Mouse (Mus musculus) hindbrain, postnatal 0 days (tissue): ENCODE data around the gene Tmem221. TPM values are rescaled to one million over a fixed set of nuclear protein-coding genes. Genes with fewer than 3 reads are reported as not detected.

ENCODE experiments used
- ATAC-seq: fragments of 200-750 bp; cut with Nextera tagmentation; 2 replicates; pipeline ENCODE4 v1.8.0; 2017; ENCODE audit warnings: mild to moderate bottlenecking, moderate TSS enrichment, moderate library complexity
- DNase-seq: peaks from one replicate; pipeline ENCODE4 v3.0.0-alpha.2; 2015; ENCODE audit warnings: low spot score
- H3K27ac ChIP-seq: fragments of 300-500 bp; sonication (generic); 2 replicates; pipeline ENCODE4 v1.5.1; 2014; ENCODE audit warnings: mild to moderate bottlenecking
- H3K27me3 ChIP-seq: fragments of 300-500 bp; sonication (generic); 2 replicates; pipeline ENCODE4 v1.6.1; 2014; ENCODE audit warnings: low read length, mixed read lengths; ENCODE audit not compliant: insufficient read depth
- H3K36me3 ChIP-seq: fragments of 300-500 bp; sonication (generic); 2 replicates; pipeline ENCODE4 v1.6.1; 2014; ENCODE audit warnings: low read length, mixed read lengths; ENCODE audit not compliant: insufficient read depth
- H3K4me1 ChIP-seq: fragments of 300-500 bp; sonication (generic); 2 replicates; pipeline ENCODE4 v1.6.1; 2014; ENCODE audit warnings: antibody characterized with exemption, low read length, mixed read lengths; ENCODE audit not compliant: insufficient read depth
- H3K4me2 ChIP-seq: fragments of 300-500 bp; sonication (generic); 2 replicates; pipeline ENCODE4 v1.6.1; 2014; ENCODE audit warnings: low read depth, mild to moderate bottlenecking, low read length, moderate library complexity, mixed read lengths
- H3K4me3 ChIP-seq: fragments of 300-500 bp; sonication (generic); 2 replicates; pipeline ENCODE4 v1.5.1; 2014; ENCODE audit warnings: low read length
- H3K9ac ChIP-seq: fragments of 300-500 bp; sonication (generic); replicated peaks from 2 replicates; pipeline ENCODE4 v1.6.1; 2014; ENCODE audit warnings: mild to moderate bottlenecking, low read length, moderate library complexity, mixed read lengths
- H3K9me3 ChIP-seq: fragments of 300-500 bp; sonication (generic); 2 replicates; pipeline ENCODE4 v1.6.1; 2016; ENCODE audit warnings: low read length, mixed read lengths
- CTCF ChIP-seq: IDR thresholded peaks from 2 replicates; pipeline ENCODE4 v1.5.1; 2016; ENCODE audit warnings: antibody characterized with exemption, control low read depth, low read depth
- WGBS: fragments of 180-500 bp; shearing (Covaris S2); extraction: QIAGEN DNeasy Blood & Tissue Kit; methylation state at CpG from one replicate; pipeline ENCODE4 v1.1.7; 2014; 5-methylcytosine and 5-hydroxymethylcytosine counted together
- polyA plus RNA-seq: library from polyadenylated mRNA; unstranded; fragments of >200 nt; fragmentation: Nextera tagmentation; extraction: Ambion mirVana; gene quantifications from 2 replicates; pipeline ENCODE4 v1.2.1, GENCODE M21; 2015
- total RNA-seq: library from RNA; depleted of rRNA; stranded (reverse); fragments of >200 nt; gene quantifications from 2 replicates; pipeline ENCODE4 v1.2.3, GENCODE M21; 2014

The Tmem221 gene
- total and polyA plus RNA-seq, 2 experiments from 2014 or later = 0.18 to 1.3 TPM

DNA sequence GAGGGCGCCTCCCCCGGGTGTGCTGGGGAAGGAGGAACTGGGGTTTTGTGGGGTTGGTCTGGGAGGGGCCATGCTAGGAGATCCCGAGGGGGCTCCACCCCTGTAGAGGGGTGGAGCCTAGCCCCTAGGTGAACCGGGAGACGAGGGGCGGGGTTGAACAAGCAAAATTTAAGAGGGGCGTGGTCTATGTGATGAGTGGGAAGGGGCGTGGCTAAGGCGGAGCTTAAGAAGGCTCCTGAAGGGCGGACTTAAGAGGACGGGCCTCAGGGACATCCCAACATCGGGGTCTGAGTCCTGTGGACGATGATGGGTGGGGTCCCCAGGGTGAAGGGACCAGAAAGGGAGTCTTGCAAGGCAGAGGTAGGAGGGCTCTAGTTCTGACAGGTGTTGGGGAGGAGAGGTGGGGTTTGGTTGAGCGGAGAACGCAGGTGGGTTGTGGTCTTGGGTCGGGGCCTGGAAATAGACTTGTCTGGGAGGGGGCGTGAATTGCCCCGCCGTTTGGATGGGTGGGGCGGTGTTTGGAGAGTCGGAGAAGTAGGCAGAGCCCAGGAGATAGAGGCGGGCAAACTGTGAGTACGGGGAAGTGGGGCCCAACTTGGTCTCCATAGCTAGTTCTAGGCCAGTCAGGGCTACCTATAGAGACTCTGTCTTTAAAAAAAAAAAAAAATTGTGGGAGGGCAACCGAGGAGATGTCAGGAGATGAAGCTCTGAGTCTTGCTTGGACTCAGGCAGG lies 453 bp upstream of the Tmem221 start:
- H3K27me3 ChIP-seq = peaks cover 61% of the 10 kb centered on the region
- H3K4me2 ChIP-seq = peak overlapping the region; percentile 49
- TF ChIP-seq CTCF = no peak
- H3K36me3 ChIP-seq = no peaks in the 10 kb centered on the region
- H3K9ac ChIP-seq = no peak overlapping the region
- no peak overlapping the region for H3K27ac ChIP-seq
- 3% methylated on average over 24 of the region's 24 CpGs for WGBS
- no peaks in the 10 kb centered on the region for H3K9me3 ChIP-seq
- DNase-seq = peak; percentile 41
- H3K4me3 ChIP-seq = peak overlapping the region; percentile 18
- 0 out of 2 replicates have a peak, but pooled peaks cover 2% of the 10 kb centered on the region for H3K4me1 ChIP-seq
- ATAC-seq = peak; percentile 30; the same call in 1 of the 2 replicates

- 92% methylated on average over 2 of the region's 2 CpGs for WGBS
- no peaks in the 10 kb centered on the region for H3K4me1 ChIP-seq
- no peak overlapping the region for H3K4me2 ChIP-seq
- ATAC-seq (no peak), DNase-seq (no peak)
- no peaks in the 10 kb centered on the region for H3K9me3 ChIP-seq
- H3K4me3 ChIP-seq = no peak overlapping the region
- no peak overlapping the region for H3K27ac ChIP-seq
- H3K27me3 ChIP-seq = peaks cover 37% of the 10 kb centered on the region
- H3K9ac ChIP-seq = no peak overlapping the region
- TF ChIP-seq CTCF = no peak
- no peaks in the 10 kb centered on the region for H3K36me3 ChIP-seq
These were observed 4.0 kb downstream of the Tmem221 start for GRCm38 (mm10) chr8:71554644-71555043.

DNA sequence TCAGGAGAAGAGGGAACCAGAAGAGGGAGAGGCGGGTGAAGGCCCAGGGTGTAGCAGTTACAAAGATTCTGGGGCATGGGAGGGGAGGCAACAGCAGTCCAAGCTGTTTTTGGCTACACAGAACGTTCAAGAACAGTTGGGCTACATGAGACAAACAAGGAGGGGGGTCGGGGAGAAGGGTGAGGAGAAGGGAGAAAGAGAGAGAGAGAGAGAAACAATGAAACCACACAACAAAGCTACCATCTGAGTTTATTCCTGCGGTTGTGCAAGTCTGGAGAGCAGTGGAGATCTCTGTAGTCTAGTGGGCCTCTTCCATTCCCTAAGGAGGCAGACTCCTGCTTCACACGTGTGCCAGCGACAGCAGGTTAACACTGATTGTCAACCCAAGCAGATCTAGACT lies 4.7 kb downstream of the Tmem221 start:
- WGBS = 64% methylated on average over 6 of the region's 6 CpGs
- Histone ChIP-seq H3K4me3 (no peak overlapping the region), H3K4me2 (no peak overlapping the region), H3K9me3 (no peaks in the 10 kb centered on the region), H3K4me1 (no peaks in the 10 kb centered on the region), H3K36me3 (no peaks in the 10 kb centered on the region), H3K9ac (no peak overlapping the region), H3K27ac (no peak overlapping the region), H3K27me3 (peaks cover 31% of the 10 kb centered on the region)
- no peak for TF ChIP-seq CTCF
- no peak for ATAC-seq
- DNase-seq = no peak

DNA sequence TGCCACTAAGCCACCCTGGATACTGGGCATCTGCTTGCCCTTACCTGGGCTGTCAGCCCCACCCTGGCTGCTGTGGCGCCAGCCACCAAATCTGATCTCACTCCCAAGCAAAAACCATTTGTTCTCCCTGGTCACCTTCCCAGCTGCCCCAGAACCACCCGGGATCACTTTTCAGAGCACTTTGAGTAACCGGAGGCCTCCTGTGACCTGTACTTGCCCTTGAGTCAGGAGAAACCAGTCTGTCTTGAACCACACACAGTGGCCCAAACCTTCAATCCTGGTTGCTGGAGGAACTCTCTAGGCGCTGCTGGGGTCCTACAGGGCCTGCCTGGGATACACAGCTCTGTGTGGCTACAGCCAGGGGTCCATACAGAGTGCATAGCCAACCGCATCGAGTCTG lies 5.9 kb downstream of the Tmem221 start:
- Histone ChIP-seq H3K27me3 (peaks cover 19% of the 10 kb centered on the region), H3K4me2 (no peak overlapping the region), H3K4me3 (no peak overlapping the region), H3K4me1 (no peaks in the 10 kb centered on the region), H3K27ac (no peak overlapping the region), H3K9me3 (no peaks in the 10 kb centered on the region), H3K9ac (no peak overlapping the region), H3K36me3 (peaks cover 1% of the 10 kb centered on the region; the same call in 1 of the 2 replicates)
- TF ChIP-seq CTCF = no peak
- ATAC-seq (no peak), DNase-seq (no peak)
- 76% methylated on average over 6 of the region's 6 CpGs for WGBS

- Histone ChIP-seq H3K9me3 (no peaks in the 10 kb centered on the region), H3K36me3 (peaks cover 7% of the 10 kb centered on the region; the same call in 1 of the 2 replicates), H3K9ac (no peak overlapping the region), H3K4me3 (no peak overlapping the region), H3K4me1 (no peaks in the 10 kb centered on the region), H3K27ac (no peak overlapping the region), H3K4me2 (no peak overlapping the region), H3K27me3 (0 out of 2 replicates have a peak, but pooled peaks cover 1% of the 10 kb centered on the region)
- no peak for DNase-seq
- no peak for ATAC-seq
- no peak for TF ChIP-seq CTCF
- 71% methylated on average over 7 of the region's 7 CpGs for WGBS
These were observed 7.9 kb downstream of the Tmem221 start for GRCm38 (mm10) chr8:71550754-71551153.

DNA sequence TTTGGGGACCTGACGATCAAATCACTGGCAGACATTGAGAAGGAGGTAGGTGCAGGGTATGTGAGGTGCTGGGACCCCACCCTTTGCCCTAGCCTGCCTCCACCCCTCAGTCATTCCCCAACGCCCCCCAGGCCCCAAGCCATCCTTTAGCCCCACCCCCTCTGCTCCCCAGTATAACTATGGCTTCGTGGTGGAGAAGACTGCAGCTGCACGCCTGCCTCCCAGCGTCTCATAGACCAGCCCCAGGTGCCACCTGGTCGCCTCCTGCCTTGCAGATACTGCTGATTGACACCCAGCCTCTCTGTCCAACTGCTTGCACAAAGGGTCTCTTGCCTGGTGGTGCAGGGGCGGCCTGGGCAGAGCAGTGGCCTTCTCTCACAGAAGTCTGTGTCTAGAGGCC lies 11.1 kb downstream of the Tmem221 start:
- no peak for TF ChIP-seq CTCF
- H3K9me3 ChIP-seq = no peaks in the 10 kb centered on the region
- H3K27ac ChIP-seq = no peak overlapping the region
- H3K4me2 ChIP-seq = no peak overlapping the region
- DNase-seq = no peak
- no peak for ATAC-seq
- WGBS = 85% methylated on average over 7 of the region's 7 CpGs
- H3K9ac ChIP-seq = no peak overlapping the region
- peaks cover 15% of the 10 kb centered on the region for H3K36me3 ChIP-seq
- peaks cover 9% of the 10 kb centered on the region for H3K4me1 ChIP-seq
- H3K27me3 ChIP-seq = no peaks in the 10 kb centered on the region
- no peak overlapping the region for H3K4me3 ChIP-seq

GRCm38 (mm10) chr8:71545053-71545452 lies 13.6 kb downstream of the Tmem221 start:
- H3K9me3 ChIP-seq = no peaks in the 10 kb centered on the region
- peaks cover 9% of the 10 kb centered on the region for H3K4me1 ChIP-seq
- no peaks in the 10 kb centered on the region for H3K27me3 ChIP-seq
- no peak overlapping the region for H3K4me2 ChIP-seq
- 90% methylated on average over 11 of the region's 11 CpGs for WGBS
- H3K27ac ChIP-seq = no peak overlapping the region
- TF ChIP-seq CTCF = no peak
- no peak overlapping the region for H3K4me3 ChIP-seq
- no peak overlapping the region for H3K9ac ChIP-seq
- peaks cover 15% of the 10 kb centered on the region for H3K36me3 ChIP-seq
- DNase-seq (no peak), ATAC-seq (no peak)
